Mouse (Mus musculus): Measurements from ENCODE around the gene Havcr1.

DNA sequence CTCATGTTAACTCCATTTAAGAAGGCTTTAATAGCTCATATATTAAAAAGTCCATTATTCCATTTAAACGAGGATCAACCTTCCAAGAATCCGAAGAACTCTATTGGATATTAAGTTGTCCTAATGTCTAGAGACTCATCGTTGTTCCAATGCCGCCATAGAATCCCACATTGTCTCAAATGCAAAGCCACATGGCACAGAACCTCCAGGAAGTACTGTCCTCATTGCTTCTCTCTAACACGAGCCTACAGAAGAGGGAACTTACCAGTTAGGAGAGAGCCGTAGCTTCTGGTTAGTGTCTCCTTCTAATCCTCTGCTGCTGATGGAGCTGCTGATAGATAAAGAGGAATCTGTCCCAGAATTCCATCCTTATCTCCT lies 36.6 kb upstream of the Havcr1 start:
- TF ChIP-seq CTCF (IDR thresholded peaks at IDR 0.05; ENCODE audit: borderline replicate concordance, extremely low read depth, insufficient read depth, insufficient read length) (no peak), POLR2A (IDR thresholded peaks at IDR 0.05; ENCODE audit: borderline replicate concordance, extremely low read depth, insufficient read depth, insufficient read length, poor library complexity, severe bottlenecking) (no peak)

All from brain, embryonic 14.5 days (tissue).